Mouse (Mus musculus) lung, postnatal 4 days (tissue): ENCODE data around the gene Tbc1d10a.
A peak's percentile ranks its signal among the peaks of the same experiment; 100 is the strongest.
"Not testable (repeated sequence)": the region's sequence is repeated elsewhere in the genome, so short reads cannot be mapped to it uniquely, and the experiment has no call there.

Experiments
- DNase-seq, 2 experiments: peaks; one replicate each; pipeline ENCODE4 v3.0.0; 2021

Tbc1d10a gene

DNA sequence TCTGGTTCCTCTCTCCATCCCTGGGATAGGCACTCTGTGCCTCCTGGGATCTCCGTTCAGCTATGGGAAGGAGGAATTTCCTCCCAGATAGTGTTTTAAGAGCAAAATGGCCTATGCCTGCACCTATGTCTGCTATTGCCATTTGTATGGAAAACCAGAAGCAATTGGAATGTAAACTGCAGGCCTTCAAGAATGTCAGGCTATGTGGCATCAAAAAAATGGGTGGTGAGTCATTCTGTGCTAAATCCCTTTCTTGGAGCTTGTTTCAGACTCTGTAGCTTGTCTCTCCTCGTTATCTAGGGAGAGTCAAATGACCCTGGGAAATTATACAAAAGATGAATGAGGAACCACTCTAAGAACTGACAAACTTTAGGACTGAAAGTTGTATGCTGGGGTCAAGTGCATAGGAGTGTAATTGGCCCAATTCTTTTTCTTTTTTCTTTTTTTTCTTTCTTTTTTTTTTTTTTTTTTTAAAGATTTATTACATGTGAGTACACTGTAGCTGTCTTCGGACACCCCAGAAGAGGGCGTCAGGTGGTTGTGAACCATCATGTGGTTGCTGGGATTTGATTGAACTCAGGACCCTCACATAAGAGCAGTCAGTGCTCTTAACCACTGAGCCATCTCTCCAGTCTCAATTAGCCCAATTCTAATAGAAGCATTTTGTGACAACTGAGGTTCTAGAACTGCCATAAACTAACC is 2.2 kb upstream of the Tbc1d10a start:
- no peak for DNase-seq

DNA sequence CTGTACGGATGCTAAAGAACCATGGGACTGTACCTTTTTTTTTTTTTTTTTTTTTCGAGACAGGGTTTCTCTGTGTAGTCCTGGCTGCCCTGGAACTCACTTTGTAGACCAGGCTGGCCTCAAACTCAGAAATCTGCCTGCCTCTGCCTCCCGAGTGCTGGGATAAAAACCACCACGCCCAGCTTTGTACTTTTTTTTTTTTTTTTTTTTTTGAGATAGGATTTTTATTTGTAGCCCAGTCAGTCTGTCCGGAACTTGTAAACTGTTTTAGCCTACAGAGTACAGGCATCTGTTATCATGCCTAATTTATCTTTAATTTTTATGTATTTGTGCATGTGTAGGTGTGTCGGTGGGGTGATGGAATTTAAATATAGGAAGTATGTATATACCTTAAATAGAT is 1.1 kb upstream of the Tbc1d10a start:
- DNase-seq, result not testable (repeated sequence)

DNA sequence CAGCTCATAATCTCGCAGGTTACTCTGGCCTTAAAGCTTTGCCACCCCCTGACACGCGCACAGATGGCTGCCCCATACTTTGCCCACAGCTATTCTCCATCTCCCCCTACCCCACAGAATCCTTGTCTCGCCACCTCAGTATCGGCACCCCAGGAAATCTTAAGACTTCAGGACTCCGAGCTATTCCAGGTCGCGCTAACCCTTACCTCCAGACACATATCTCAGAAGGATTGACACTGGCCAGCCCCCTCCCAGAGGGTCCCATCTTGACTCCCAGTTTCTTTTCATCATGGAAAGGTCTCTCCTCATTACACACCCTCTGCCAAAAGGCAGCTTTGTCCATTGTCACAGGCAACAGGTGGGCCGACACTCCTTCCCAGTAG is 720 bp downstream of the Tbc1d10a start:
- no peak for DNase-seq

- no peak for DNase-seq
Observed at GRCm38 (mm10) chr11:4189182-4189581, 2.6 kb downstream of the Tbc1d10a start.

DNA sequence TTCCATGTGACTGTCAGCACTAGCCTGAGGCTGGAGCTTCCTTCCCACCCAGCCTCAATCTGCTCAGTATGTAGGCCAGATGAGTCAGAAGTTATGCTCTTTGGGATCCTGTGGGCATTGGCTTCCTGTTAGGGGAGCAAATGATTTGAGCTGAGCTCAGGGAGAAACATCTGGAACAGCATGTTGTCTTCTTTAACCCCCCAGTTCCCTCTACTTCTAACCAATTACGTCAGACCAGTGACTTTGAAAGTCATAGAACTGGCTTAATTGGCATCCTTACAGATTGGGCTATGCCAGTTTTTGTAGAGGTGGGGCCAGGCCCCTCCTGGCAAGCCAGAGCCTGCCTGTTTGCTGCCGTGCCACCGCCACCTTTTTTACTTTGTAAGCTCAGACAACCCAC is 4.1 kb downstream of the Tbc1d10a start:
- DNase-seq, result no peak

GRCm38 (mm10) chr11:4192757-4193156 is 6.2 kb downstream of the Tbc1d10a start:
- no peak for DNase-seq

DNA sequence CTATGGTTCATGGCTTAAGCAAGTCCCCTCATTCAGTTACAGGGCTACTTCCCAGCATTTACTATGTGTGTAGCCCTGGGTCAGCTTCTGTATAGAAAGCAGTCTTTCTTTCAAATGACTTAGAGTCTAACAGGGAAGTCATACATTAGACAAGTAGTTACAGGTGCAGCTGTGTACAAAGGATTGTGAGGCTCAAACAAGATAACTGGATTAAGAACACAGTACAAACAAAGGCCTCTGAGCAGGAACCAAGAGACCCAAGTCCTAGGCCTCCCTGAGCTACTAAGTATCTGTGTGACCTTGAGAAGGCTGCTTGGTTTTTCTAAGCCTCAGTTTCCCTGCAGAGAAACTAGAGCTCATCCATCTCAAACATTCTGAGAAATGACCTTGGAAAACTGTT is 6.8 kb downstream of the Tbc1d10a start:
- no peak for DNase-seq

GRCm38 (mm10) chr11:4195597-4196031 is 9.0 kb downstream of the Tbc1d10a start:
- no peak for DNase-seq

DNA sequence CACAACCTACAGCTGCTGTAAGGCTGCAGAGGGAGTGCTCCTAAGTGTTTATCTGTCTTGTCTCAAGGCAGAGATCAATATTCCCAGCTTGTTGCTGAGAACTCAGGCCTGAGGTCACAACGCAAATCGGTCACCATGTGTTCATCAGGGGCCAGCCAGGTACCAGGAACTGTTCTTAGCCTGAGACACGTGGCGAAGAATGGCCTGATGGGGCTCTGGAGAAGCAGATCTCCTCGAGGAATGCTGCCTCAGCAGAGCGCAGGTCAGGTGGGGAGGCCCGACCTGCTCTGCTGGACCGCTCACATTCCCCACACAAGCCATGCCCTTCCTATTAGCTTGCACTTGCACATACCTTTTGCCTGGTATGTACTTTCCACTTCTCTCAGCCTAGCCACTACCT is 10.0 kb downstream of the Tbc1d10a start:
- peak; percentile 53 to 76 for DNase-seq

- DNase-seq, result peak in 1 of 2 experiments; percentile 61
Observed at GRCm38 (mm10) chr11:4197691-4198090, 11.1 kb downstream of the Tbc1d10a start.

DNA sequence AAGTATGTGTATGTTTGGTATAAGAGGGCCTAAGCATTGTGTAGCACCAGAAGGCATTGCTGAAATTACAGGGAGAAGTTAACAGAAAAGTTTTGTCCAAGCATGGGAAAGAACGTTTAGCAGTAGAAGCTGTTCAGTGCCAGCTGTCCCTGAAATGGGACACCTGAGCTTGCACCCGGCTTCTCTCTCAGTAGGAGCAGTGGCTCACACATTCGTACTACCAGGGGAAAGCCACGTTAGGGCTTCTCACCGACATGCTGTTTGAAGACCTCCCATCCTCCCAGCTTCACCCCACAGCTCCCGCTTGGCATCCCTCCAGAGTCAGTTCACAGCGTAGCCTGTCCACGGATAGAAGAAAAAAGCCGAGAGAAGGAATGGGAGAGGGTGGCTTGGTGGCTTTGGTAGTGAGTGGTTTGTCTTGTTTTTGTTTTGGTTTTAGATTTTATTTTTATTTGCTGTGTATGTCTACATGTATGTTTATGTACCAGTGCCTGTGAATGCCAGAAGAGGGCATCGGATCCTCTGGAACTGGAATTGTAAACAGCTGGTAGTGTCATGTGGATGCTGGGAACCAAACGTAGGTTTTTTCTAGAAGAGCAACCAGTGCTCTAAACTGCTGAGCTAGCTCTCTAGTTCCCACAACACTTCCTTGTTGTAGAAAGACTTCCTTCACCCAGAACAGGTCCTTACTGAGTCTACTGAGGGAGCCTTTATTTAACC is 15.6 kb downstream of the Tbc1d10a start:
- no peak for DNase-seq

DNA sequence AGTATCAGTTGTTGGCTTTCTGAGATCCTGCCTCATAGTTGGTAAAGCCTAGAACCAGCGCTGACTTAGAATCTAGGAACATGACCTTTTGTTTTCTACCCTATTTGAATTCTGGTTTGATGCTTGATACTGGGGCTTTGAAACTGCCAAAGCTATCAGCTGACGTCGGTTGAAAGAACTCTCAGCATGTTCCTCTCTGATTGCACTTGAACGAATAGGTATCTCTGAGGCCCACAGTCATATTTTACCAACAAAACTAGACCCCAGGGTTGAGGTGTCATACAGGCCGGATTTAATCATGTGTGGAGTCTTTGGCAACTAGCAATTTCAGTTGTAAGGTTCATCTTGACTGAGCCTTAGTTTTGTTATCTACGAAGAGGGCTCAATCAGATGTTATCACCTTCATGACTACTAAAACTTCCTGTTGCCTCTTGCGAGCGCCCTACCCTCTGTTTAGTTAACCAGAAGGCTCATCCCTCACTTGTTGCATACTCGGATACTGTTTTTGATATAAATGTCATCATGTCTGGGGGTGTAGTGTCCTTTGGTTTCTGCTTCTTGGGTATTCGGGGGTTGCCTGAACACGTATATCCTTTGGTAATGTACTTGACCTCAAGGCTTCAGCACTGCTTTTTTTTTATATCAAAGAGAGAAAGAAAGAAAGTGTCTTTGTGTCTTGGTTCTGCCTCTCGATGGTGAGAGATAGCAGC is 16.6 kb downstream of the Tbc1d10a start:
- no peak for DNase-seq

- DNase-seq, result peak; percentile 70 to 82
Observed at GRCm38 (mm10) chr11:4203705-4204074, 17.1 kb downstream of the Tbc1d10a start.

DNA sequence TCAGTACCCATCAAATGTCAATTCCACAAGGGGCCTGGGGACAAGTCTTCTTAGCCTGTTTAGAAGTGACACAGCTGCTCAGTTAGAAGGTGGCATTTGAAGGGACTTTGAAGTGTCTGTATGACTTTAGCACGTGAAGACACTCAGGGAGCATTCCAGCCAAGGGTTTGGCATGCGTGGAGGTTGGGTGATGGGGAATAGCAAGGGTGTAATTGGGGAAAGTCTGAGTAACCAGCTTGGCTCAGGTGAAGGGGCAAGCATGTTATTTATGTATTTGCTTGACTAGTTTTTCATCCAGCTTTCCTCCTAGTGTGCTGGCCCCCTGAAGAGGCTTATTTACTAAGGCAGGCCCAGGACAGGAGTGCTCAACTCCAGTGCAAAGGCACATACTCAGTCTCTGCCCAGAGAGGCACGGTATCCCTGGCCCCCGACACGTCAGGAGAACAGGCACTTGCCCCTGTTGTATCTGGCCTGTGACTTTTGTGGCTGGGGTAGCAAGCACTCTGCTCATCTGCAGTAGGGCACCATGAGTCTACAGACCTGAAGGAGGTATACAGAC is 18.6 kb downstream of the Tbc1d10a start:
- DNase-seq, result peak; percentile 54 to 79

- no peak for DNase-seq
Observed at GRCm38 (mm10) chr11:4205951-4206350, 19.4 kb downstream of the Tbc1d10a start.

DNA sequence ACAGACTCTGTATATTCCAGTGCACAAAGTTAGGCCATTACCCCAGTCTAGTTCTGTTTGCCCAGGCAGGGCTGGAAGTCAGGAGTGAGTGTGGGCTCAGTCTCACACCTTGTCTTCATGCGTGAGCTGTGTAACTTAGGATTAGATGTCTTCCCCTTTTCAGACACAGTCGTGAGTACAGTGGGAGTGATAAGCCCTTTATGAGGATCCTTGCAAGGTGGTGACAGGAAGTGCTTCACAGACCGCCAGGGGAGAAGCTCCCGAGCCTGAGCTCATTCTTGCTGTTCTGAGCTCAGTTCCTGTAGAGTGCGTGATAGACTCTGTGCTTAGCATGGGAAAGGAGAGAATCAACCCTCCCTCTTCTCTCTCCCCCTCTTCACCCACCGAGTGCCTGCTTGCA is 20.0 kb downstream of the Tbc1d10a start:
- DNase-seq, result no peak

GRCm38 (mm10) chr11:4207655-4208054 is 21.1 kb downstream of the Tbc1d10a start:
- DNase-seq, result no peak

- peak in 1 of 2 experiments; percentile 49 for DNase-seq
Observed at GRCm38 (mm10) chr11:4209556-4209955, 23.0 kb downstream of the Tbc1d10a start.

- DNase-seq, result no peak
Observed at GRCm38 (mm10) chr11:4210786-4211185, 24.2 kb downstream of the Tbc1d10a start.

DNA sequence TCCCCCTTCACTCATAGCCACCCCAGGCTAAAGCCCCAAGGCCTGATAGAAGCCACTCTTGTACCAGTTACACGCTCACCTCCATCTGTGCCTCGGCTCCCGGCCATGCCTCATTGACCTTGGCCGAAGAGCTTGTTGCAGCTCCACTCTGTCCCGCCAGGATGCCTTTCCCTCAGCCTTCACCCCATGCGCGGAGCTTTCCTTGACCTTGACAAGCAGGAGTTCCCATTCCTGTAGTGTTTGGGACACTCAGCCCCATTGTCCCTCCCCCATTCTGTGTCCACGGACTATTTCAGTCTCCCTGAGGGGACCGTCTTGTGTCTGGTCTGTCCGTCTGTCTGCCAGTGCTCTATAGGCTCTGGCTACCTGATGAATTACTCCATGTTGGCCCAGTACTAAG is 26.5 kb downstream of the Tbc1d10a start:
- DNase-seq, result no peak

- DNase-seq, result no peak
Observed at GRCm38 (mm10) chr11:4214572-4214971, 28.0 kb downstream of the Tbc1d10a start.

DNA sequence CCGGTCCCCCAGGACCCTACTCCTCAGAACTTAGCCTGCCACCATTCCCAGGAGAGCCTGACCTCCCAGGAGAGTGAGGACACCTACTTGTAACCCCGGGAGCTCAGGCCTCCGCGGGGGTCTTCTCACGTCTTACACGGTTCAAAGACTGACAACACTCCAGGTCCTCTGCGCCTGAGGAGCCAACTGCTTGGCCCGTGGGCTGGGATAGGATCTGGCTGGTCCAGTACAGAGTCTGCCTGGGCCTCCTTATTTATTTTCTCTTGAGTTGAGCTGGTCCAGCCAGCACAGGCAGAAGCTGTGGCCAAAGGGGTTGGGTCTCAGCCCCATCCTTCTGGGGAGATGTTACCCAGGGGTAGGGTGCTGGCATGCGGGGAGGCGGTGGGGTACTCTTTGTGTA is 28.5 kb downstream of the Tbc1d10a start:
- DNase-seq, result no peak

DNA sequence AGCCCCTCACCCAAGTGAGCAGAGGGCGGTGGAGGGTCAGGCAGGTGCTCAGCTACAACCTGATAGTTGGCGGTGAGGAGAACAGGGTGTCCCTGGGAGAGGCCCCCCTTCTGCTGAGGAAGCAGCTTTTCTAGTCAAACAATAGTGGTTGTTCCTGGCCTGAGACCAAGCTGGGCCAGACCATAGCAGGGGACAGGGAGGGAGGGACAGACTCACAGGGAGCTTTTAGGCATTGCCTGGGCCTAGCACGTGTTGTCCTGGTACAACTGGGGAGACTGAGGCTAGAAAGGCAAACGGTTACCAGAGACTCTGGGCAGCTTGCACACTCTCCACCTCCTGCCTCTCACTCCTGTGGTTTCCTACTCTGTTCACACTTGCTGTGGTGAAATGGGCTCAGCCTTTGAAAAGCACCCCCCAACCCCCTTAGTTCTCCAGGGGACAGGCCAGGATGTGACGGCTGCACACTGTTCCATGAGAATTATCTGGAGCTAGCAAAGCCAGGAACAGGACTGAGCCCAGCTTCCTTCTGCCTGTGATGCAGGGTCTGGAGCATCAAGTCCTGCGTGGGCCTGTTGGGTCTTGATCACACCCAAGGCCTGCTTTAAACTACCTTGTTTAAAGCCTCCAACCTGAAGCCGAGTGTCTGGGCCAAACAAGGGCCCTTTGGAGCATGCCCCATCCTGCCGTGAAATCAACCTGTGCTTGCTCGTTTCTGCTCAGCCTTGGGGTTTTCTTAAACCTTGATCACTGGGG is 29.8 kb downstream of the Tbc1d10a start:
- peak; percentile 70 to 74 for DNase-seq
